Mouse (Mus musculus): ENCODE data around the gene Dnlz. TPM values are rescaled to one million over a fixed set of nuclear protein-coding genes. Genes with fewer than 3 reads are reported as not detected.

Gene Dnlz
- 29.5 and 35.0 TPM in 2 replicates for polyA plus RNA-seq (2014; fragmentation: Nextera tagmentation; extraction: Ambion mirVana)

GRCm38 (mm10) chr2:26351358-26352290, at the start of gene Dnlz:
Dnlz (minus strand) TSS chr2:26352110.
- H3K27ac ChIP-seq (ENCODE audit: low read depth, low read length): peak within 1 kb of the TSS; percentile 63
- WGBS: 2% methylated on average over 62 of the region's 62 CpGs
- DNase-seq (ENCODE audit: low spot score, missing footprints) (peak; percentile 99), ATAC-seq (ENCODE audit: low FRiP score) (peak; percentile 79)
- peak within 1 kb of the TSS; percentile 83 for H3K4me2 ChIP-seq
- peaks cover 5% of the 10 kb centered on the region; the same call in 1 of the 2 replicates for H3K36me3 ChIP-seq (ENCODE audit: control insufficient read depth, insufficient read depth, low read length)
- H3K4me1 ChIP-seq (ENCODE audit: control insufficient read depth, insufficient read depth, low read length): peaks cover 15% of the 10 kb centered on the region
- peak within 1 kb of the TSS; percentile 87 for H3K4me3 ChIP-seq (ENCODE audit: low read depth, low read length)
- H3K9me3 ChIP-seq (ENCODE audit: control insufficient read depth, low read length): no peaks in the 10 kb centered on the region
- H3K27me3 ChIP-seq (ENCODE audit: control insufficient read depth, insufficient read depth, low read length): no peaks in the 10 kb centered on the region
- H3K9ac ChIP-seq (ENCODE audit: low read length): peak within 1 kb of the TSS; percentile 96

- ATAC-seq (ENCODE audit: low FRiP score): no peak
- Histone ChIP-seq H3K9ac (ENCODE audit: low read length) (no peak overlapping the region), H3K4me3 (ENCODE audit: low read depth, low read length) (no peak overlapping the region), H3K9me3 (ENCODE audit: control insufficient read depth, low read length) (no peaks in the 10 kb centered on the region), H3K4me1 (ENCODE audit: control insufficient read depth, insufficient read depth, low read length) (peaks cover 5% of the 10 kb centered on the region), H3K27ac (ENCODE audit: low read depth, low read length) (no peak overlapping the region), H3K27me3 (ENCODE audit: control insufficient read depth, insufficient read depth, low read length) (no peaks in the 10 kb centered on the region), H3K4me2 (no peak overlapping the region), H3K36me3 (ENCODE audit: control insufficient read depth, insufficient read depth, low read length) (peaks cover 29% of the 10 kb centered on the region)
- 89% methylated on average over 4 of the region's 4 CpGs for WGBS
- no peak for DNase-seq (ENCODE audit: low spot score, missing footprints)
These were observed 49.1 kb upstream of the Dnlz start for GRCm38 (mm10) chr2:26401023-26401422.

- Histone ChIP-seq H3K9ac (ENCODE audit: low read length) (no peak overlapping the region), H3K27ac (ENCODE audit: low read depth, low read length) (no peak overlapping the region), H3K9me3 (ENCODE audit: control insufficient read depth, low read length) (no peaks in the 10 kb centered on the region), H3K27me3 (ENCODE audit: control insufficient read depth, insufficient read depth, low read length) (no peaks in the 10 kb centered on the region), H3K36me3 (ENCODE audit: control insufficient read depth, insufficient read depth, low read length) (peaks cover 35% of the 10 kb centered on the region), H3K4me1 (ENCODE audit: control insufficient read depth, insufficient read depth, low read length) (no peaks in the 10 kb centered on the region), H3K4me3 (ENCODE audit: low read depth, low read length) (no peak overlapping the region), H3K4me2 (no peak overlapping the region)
- ATAC-seq (ENCODE audit: low FRiP score): no peak
- peak; percentile 68 for DNase-seq (ENCODE audit: low spot score, missing footprints)
- 91% methylated on average over 5 of the region's 5 CpGs for WGBS
These were observed 48.4 kb upstream of the Dnlz start for GRCm38 (mm10) chr2:26400296-26400695.

- Histone ChIP-seq H3K4me3 (ENCODE audit: low read depth, low read length) (no peak overlapping the region), H3K4me1 (ENCODE audit: control insufficient read depth, insufficient read depth, low read length) (no peaks in the 10 kb centered on the region), H3K27me3 (ENCODE audit: control insufficient read depth, insufficient read depth, low read length) (no peaks in the 10 kb centered on the region), H3K36me3 (ENCODE audit: control insufficient read depth, insufficient read depth, low read length) (peaks cover 42% of the 10 kb centered on the region), H3K4me2 (no peak overlapping the region), H3K9me3 (ENCODE audit: control insufficient read depth, low read length) (no peaks in the 10 kb centered on the region), H3K27ac (ENCODE audit: low read depth, low read length) (no peak overlapping the region), H3K9ac (ENCODE audit: low read length) (no peak overlapping the region)
- no peak for DNase-seq (ENCODE audit: low spot score, missing footprints)
- 91% methylated on average over 5 of the region's 5 CpGs for WGBS
- no peak for ATAC-seq (ENCODE audit: low FRiP score)
These were observed 47.7 kb upstream of the Dnlz start for GRCm38 (mm10) chr2:26399647-26400046.

- 92% methylated on average over 8 of the region's 8 CpGs for WGBS
- ATAC-seq (ENCODE audit: low FRiP score) (no peak), DNase-seq (ENCODE audit: low spot score, missing footprints) (no peak)
- Histone ChIP-seq H3K4me2 (no peak overlapping the region), H3K9me3 (ENCODE audit: control insufficient read depth, low read length) (no peaks in the 10 kb centered on the region), H3K36me3 (ENCODE audit: control insufficient read depth, insufficient read depth, low read length) (peaks cover 46% of the 10 kb centered on the region), H3K4me1 (ENCODE audit: control insufficient read depth, insufficient read depth, low read length) (no peaks in the 10 kb centered on the region), H3K27me3 (ENCODE audit: control insufficient read depth, insufficient read depth, low read length) (no peaks in the 10 kb centered on the region), H3K9ac (ENCODE audit: low read length) (no peak overlapping the region), H3K27ac (ENCODE audit: low read depth, low read length) (no peak overlapping the region), H3K4me3 (ENCODE audit: low read depth, low read length) (no peak overlapping the region)
These were observed 47.1 kb upstream of the Dnlz start for GRCm38 (mm10) chr2:26398978-26399377.

- Histone ChIP-seq H3K9ac (ENCODE audit: low read length) (no peak overlapping the region), H3K27me3 (ENCODE audit: control insufficient read depth, insufficient read depth, low read length) (no peaks in the 10 kb centered on the region), H3K27ac (ENCODE audit: low read depth, low read length) (no peak overlapping the region), H3K36me3 (ENCODE audit: control insufficient read depth, insufficient read depth, low read length) (peaks cover 59% of the 10 kb centered on the region), H3K4me3 (ENCODE audit: low read depth, low read length) (no peak overlapping the region), H3K9me3 (ENCODE audit: control insufficient read depth, low read length) (no peaks in the 10 kb centered on the region), H3K4me1 (ENCODE audit: control insufficient read depth, insufficient read depth, low read length) (peaks cover 15% of the 10 kb centered on the region), H3K4me2 (no peak overlapping the region)
- DNase-seq (ENCODE audit: low spot score, missing footprints) (no peak), ATAC-seq (ENCODE audit: low FRiP score) (no peak)
- WGBS: 92% methylated on average over 6 of the region's 6 CpGs
These were observed 39.7 kb upstream of the Dnlz start for GRCm38 (mm10) chr2:26391617-26392016.

GRCm38 (mm10) chr2:26390954-26391353, 39.0 kb upstream of the Dnlz start:
- WGBS: 93% methylated on average over 3 of the region's 3 CpGs
- no peak overlapping the region for H3K27ac ChIP-seq (ENCODE audit: low read depth, low read length)
- DNase-seq (ENCODE audit: low spot score, missing footprints) (no peak), ATAC-seq (ENCODE audit: low FRiP score) (no peak)
- no peaks in the 10 kb centered on the region for H3K27me3 ChIP-seq (ENCODE audit: control insufficient read depth, insufficient read depth, low read length)
- H3K36me3 ChIP-seq (ENCODE audit: control insufficient read depth, insufficient read depth, low read length): peaks cover 57% of the 10 kb centered on the region
- H3K9ac ChIP-seq (ENCODE audit: low read length): no peak overlapping the region
- H3K4me2 ChIP-seq: no peak overlapping the region
- H3K4me3 ChIP-seq (ENCODE audit: low read depth, low read length): no peak overlapping the region
- H3K9me3 ChIP-seq (ENCODE audit: control insufficient read depth, low read length): no peaks in the 10 kb centered on the region
- peaks cover 15% of the 10 kb centered on the region for H3K4me1 ChIP-seq (ENCODE audit: control insufficient read depth, insufficient read depth, low read length)

GRCm38 (mm10) chr2:26389154-26389690, 37.3 kb upstream of the Dnlz start, which contains the start of the genes Entr1 and Pmpca:
Entr1 (minus strand) TSS chr2:26389316.
Pmpca (plus strand) TSS chr2:26389339.
- H3K9ac ChIP-seq (ENCODE audit: low read length): peak within 1 kb of the TSS; percentile 92
- peak; percentile 99 for DNase-seq (ENCODE audit: low spot score, missing footprints)
- WGBS: under 1% methylated on average over 50 of the region's 60 CpGs
- peak within 1 kb of the TSS; percentile 35; the same call in 1 of the 2 replicates for H3K27ac ChIP-seq (ENCODE audit: low read depth, low read length)
- H3K4me2 ChIP-seq: peak within 1 kb of the TSS; percentile 95
- ATAC-seq (ENCODE audit: low FRiP score): peak; percentile 93
- H3K9me3 ChIP-seq (ENCODE audit: control insufficient read depth, low read length): no peaks in the 10 kb centered on the region
- no peaks in the 10 kb centered on the region for H3K27me3 ChIP-seq (ENCODE audit: control insufficient read depth, insufficient read depth, low read length)
- peaks cover 15% of the 10 kb centered on the region for H3K4me1 ChIP-seq (ENCODE audit: control insufficient read depth, insufficient read depth, low read length)
- peak within 1 kb of the TSS; percentile 99 for H3K4me3 ChIP-seq (ENCODE audit: low read depth, low read length)
- H3K36me3 ChIP-seq (ENCODE audit: control insufficient read depth, insufficient read depth, low read length): peaks cover 55% of the 10 kb centered on the region

- Histone ChIP-seq H3K27me3 (ENCODE audit: control insufficient read depth, insufficient read depth, low read length) (no peaks in the 10 kb centered on the region), H3K4me2 (peak overlapping the region; percentile 95), H3K27ac (ENCODE audit: low read depth, low read length) (peak overlapping the region; percentile 35; the same call in 1 of the 2 replicates), H3K4me1 (ENCODE audit: control insufficient read depth, insufficient read depth, low read length) (peaks cover 15% of the 10 kb centered on the region), H3K4me3 (ENCODE audit: low read depth, low read length) (peak overlapping the region; percentile 99), H3K9ac (ENCODE audit: low read length) (peak overlapping the region; percentile 92), H3K36me3 (ENCODE audit: control insufficient read depth, insufficient read depth, low read length) (peaks cover 58% of the 10 kb centered on the region), H3K9me3 (ENCODE audit: control insufficient read depth, low read length) (no peaks in the 10 kb centered on the region)
- ATAC-seq (ENCODE audit: low FRiP score) (peak; percentile 72), DNase-seq (ENCODE audit: low spot score, missing footprints) (peak; percentile 92)
- WGBS: under 1% methylated on average over 36 of the region's 45 CpGs
These were observed 36.8 kb upstream of the Dnlz start for GRCm38 (mm10) chr2:26388682-26389153.

All from midbrain, embryonic 11.5 days (tissue).